Mouse (Mus musculus): ENCODE measurements around the gene Abca13. TPM values are rescaled to one million over a fixed set of nuclear protein-coding genes. Genes with fewer than 3 reads are reported as not detected.

The Abca13 gene
- total and polyA plus RNA-seq, 2 experiments = not detected

GRCm38 (mm10) chr11:9609075-9609474 lies 417.3 kb downstream of the Abca13 start:
- 60% methylated on average over 3 of the region's 3 CpGs for WGBS
- H3K36me3 ChIP-seq (ENCODE audit: control insufficient read depth, insufficient read depth, low read length) = no peaks in the 10 kb centered on the region
- H3K79me2 ChIP-seq (ENCODE audit: control insufficient read depth, insufficient read depth, low read length) = no peaks in the 10 kb centered on the region
- H3K9ac ChIP-seq (ENCODE audit: low read depth, low read length) = no peak overlapping the region
- no peak for DNase-seq (ENCODE audit: extremely low read depth, low read depth, low spot score)
- H3K4me3 ChIP-seq (ENCODE audit: insufficient read depth, low read depth, low read length) = no peak overlapping the region
- H3K4me1 ChIP-seq (ENCODE audit: control insufficient read depth, insufficient read depth, low read length) = no peaks in the 10 kb centered on the region
- no peaks in the 10 kb centered on the region for H3K27me3 ChIP-seq (ENCODE audit: control insufficient read depth, insufficient read depth, low read length)
- TF ChIP-seq CTCF (IDR thresholded peaks at IDR 0.05; ENCODE audit: low read depth, low read length) (no peak), POLR2A (IDR thresholded peaks at IDR 0.05; ENCODE audit: extremely low read depth, insufficient read depth, low read length) (no peak)
- no peak overlapping the region for H3K27ac ChIP-seq (replicated peaks; ENCODE audit: insufficient read depth, low read depth, low read length)

GRCm38 (mm10) chr11:9616133-9616532 lies 424.4 kb downstream of the Abca13 start:
- Histone ChIP-seq H3K4me3 (ENCODE audit: insufficient read depth, low read depth, low read length) (no peak overlapping the region), H3K4me1 (ENCODE audit: control insufficient read depth, insufficient read depth, low read length) (no peaks in the 10 kb centered on the region), H3K27ac (replicated peaks; ENCODE audit: insufficient read depth, low read depth, low read length) (no peak overlapping the region), H3K27me3 (ENCODE audit: control insufficient read depth, insufficient read depth, low read length) (no peaks in the 10 kb centered on the region), H3K79me2 (ENCODE audit: control insufficient read depth, insufficient read depth, low read length) (no peaks in the 10 kb centered on the region), H3K9ac (ENCODE audit: low read depth, low read length) (no peak overlapping the region), H3K36me3 (ENCODE audit: control insufficient read depth, insufficient read depth, low read length) (no peaks in the 10 kb centered on the region)
- WGBS = 71% methylated on average over 2 of the region's 2 CpGs
- TF ChIP-seq POLR2A (IDR thresholded peaks at IDR 0.05; ENCODE audit: extremely low read depth, insufficient read depth, low read length) (no peak), CTCF (IDR thresholded peaks at IDR 0.05; ENCODE audit: low read depth, low read length) (no peak)
- DNase-seq (ENCODE audit: extremely low read depth, low read depth, low spot score) = no peak

GRCm38 (mm10) chr11:9616665-9617064 lies 424.9 kb downstream of the Abca13 start:
- Histone ChIP-seq H3K79me2 (ENCODE audit: control insufficient read depth, insufficient read depth, low read length) (no peaks in the 10 kb centered on the region), H3K4me1 (ENCODE audit: control insufficient read depth, insufficient read depth, low read length) (no peaks in the 10 kb centered on the region), H3K27me3 (ENCODE audit: control insufficient read depth, insufficient read depth, low read length) (no peaks in the 10 kb centered on the region), H3K27ac (replicated peaks; ENCODE audit: insufficient read depth, low read depth, low read length) (no peak overlapping the region), H3K9ac (ENCODE audit: low read depth, low read length) (no peak overlapping the region), H3K4me3 (ENCODE audit: insufficient read depth, low read depth, low read length) (no peak overlapping the region), H3K36me3 (ENCODE audit: control insufficient read depth, insufficient read depth, low read length) (no peaks in the 10 kb centered on the region)
- WGBS = 73% methylated on average over 1 of the region's 1 CpGs
- no peak for TF ChIP-seq POLR2A (IDR thresholded peaks at IDR 0.05; ENCODE audit: extremely low read depth, insufficient read depth, low read length)
- TF ChIP-seq CTCF (IDR thresholded peaks at IDR 0.05; ENCODE audit: low read depth, low read length) = no peak
- DNase-seq (ENCODE audit: extremely low read depth, low read depth, low spot score) = no peak

- Histone ChIP-seq H3K36me3 (ENCODE audit: control insufficient read depth, insufficient read depth, low read length) (no peaks in the 10 kb centered on the region), H3K79me2 (ENCODE audit: control insufficient read depth, insufficient read depth, low read length) (no peaks in the 10 kb centered on the region), H3K27me3 (ENCODE audit: control insufficient read depth, insufficient read depth, low read length) (no peaks in the 10 kb centered on the region), H3K4me3 (ENCODE audit: insufficient read depth, low read depth, low read length) (no peak overlapping the region), H3K9ac (ENCODE audit: low read depth, low read length) (no peak overlapping the region), H3K27ac (replicated peaks; ENCODE audit: insufficient read depth, low read depth, low read length) (no peak overlapping the region), H3K4me1 (ENCODE audit: control insufficient read depth, insufficient read depth, low read length) (no peaks in the 10 kb centered on the region)
- DNase-seq (ENCODE audit: extremely low read depth, low read depth, low spot score) = no peak
- 71% methylated on average over 1 of the region's 1 CpGs for WGBS
- no peak for TF ChIP-seq POLR2A (IDR thresholded peaks at IDR 0.05; ENCODE audit: extremely low read depth, insufficient read depth, low read length)
- no peak for TF ChIP-seq CTCF (IDR thresholded peaks at IDR 0.05; ENCODE audit: low read depth, low read length)
Observed at GRCm38 (mm10) chr11:9619986-9620385, 428.2 kb downstream of the Abca13 start.

GRCm38 (mm10) chr11:9622888-9623287 lies 431.1 kb downstream of the Abca13 start:
- no peaks in the 10 kb centered on the region for H3K4me1 ChIP-seq (ENCODE audit: control insufficient read depth, insufficient read depth, low read length)
- no peak overlapping the region for H3K4me3 ChIP-seq (ENCODE audit: insufficient read depth, low read depth, low read length)
- no peak for DNase-seq (ENCODE audit: extremely low read depth, low read depth, low spot score)
- no peak for TF ChIP-seq CTCF (IDR thresholded peaks at IDR 0.05; ENCODE audit: low read depth, low read length)
- TF ChIP-seq POLR2A (IDR thresholded peaks at IDR 0.05; ENCODE audit: extremely low read depth, insufficient read depth, low read length) = no peak
- 67% methylated on average over 2 of the region's 2 CpGs for WGBS
- H3K27me3 ChIP-seq (ENCODE audit: control insufficient read depth, insufficient read depth, low read length) = no peaks in the 10 kb centered on the region
- H3K79me2 ChIP-seq (ENCODE audit: control insufficient read depth, insufficient read depth, low read length) = no peaks in the 10 kb centered on the region
- no peak overlapping the region for H3K9ac ChIP-seq (ENCODE audit: low read depth, low read length)
- H3K36me3 ChIP-seq (ENCODE audit: control insufficient read depth, insufficient read depth, low read length) = no peaks in the 10 kb centered on the region
- no peak overlapping the region for H3K27ac ChIP-seq (replicated peaks; ENCODE audit: insufficient read depth, low read depth, low read length)

GRCm38 (mm10) chr11:9624753-9625152 lies 433.0 kb downstream of the Abca13 start:
- WGBS = 50% methylated on average over 1 of the region's 1 CpGs
- no peak for DNase-seq (ENCODE audit: extremely low read depth, low read depth, low spot score)
- Histone ChIP-seq H3K27me3 (ENCODE audit: control insufficient read depth, insufficient read depth, low read length) (no peaks in the 10 kb centered on the region), H3K79me2 (ENCODE audit: control insufficient read depth, insufficient read depth, low read length) (no peaks in the 10 kb centered on the region), H3K36me3 (ENCODE audit: control insufficient read depth, insufficient read depth, low read length) (no peaks in the 10 kb centered on the region), H3K27ac (replicated peaks; ENCODE audit: insufficient read depth, low read depth, low read length) (no peak overlapping the region), H3K4me3 (ENCODE audit: insufficient read depth, low read depth, low read length) (no peak overlapping the region), H3K9ac (ENCODE audit: low read depth, low read length) (no peak overlapping the region), H3K4me1 (ENCODE audit: control insufficient read depth, insufficient read depth, low read length) (no peaks in the 10 kb centered on the region)
- TF ChIP-seq POLR2A (IDR thresholded peaks at IDR 0.05; ENCODE audit: extremely low read depth, insufficient read depth, low read length) (no peak), CTCF (IDR thresholded peaks at IDR 0.05; ENCODE audit: low read depth, low read length) (no peak)
